Mouse (Mus musculus) kidney, postnatal 4 days (tissue): ENCODE data around the gene Gm21988.

Experiments
- DNase-seq, 2 experiments: peaks; one replicate each; pipeline ENCODE4 v3.0.0; 2021; ENCODE audit warnings: mixed read lengths in 2 of 2

The Gm21988 gene

DNA sequence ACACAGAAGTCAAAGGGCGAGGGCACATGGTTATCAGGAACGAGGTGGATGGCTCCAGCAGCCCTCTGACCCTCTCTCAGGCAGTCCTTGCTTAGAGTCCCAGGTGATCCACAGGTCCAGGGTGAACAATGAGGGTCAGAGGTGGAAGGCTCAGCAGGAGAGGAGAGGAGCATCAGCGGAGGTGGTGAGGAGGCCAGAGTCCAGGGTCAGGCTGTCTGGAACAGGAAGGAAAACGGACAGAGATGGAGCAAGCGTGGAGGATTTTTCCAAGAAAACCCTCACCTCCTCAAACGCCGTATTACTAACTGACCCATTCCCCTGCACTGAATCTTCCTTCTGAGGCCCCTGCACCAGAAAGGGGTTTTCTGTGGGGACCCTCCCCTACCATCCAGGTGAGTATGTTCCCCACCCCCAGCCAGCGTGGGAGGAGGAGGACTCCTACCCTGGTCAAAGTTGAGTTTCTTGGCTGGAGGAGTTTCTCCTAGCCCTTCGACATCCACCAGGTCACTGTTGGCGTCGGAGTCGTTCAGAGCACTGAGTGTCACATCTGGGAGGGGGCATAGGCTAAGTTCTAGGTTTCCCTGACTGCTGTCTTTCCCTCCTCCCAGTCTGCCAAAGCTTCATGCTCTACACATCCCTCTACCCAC is 4.3 kb downstream of the Gm21988 start:
- DNase-seq: no peak

DNA sequence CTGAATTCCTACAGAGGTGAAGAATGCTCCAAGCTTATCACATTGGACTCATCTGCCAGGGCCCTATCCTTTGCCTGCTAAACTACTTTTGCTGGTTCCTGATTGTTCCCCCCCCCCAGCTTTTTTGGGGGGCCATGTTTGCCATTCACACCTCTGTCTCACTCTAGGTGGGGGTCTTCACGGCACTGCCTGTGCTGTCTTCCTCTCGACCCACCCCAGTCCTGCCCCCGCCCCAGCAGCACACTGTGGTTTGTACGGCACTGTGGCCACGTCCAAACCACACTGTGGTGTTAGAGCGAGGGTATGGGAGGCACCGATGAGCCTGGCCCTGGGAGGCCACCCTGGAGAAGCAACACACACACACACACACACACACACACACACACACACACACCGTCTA is 5.1 kb downstream of the Gm21988 start:
- no peak for DNase-seq

DNA sequence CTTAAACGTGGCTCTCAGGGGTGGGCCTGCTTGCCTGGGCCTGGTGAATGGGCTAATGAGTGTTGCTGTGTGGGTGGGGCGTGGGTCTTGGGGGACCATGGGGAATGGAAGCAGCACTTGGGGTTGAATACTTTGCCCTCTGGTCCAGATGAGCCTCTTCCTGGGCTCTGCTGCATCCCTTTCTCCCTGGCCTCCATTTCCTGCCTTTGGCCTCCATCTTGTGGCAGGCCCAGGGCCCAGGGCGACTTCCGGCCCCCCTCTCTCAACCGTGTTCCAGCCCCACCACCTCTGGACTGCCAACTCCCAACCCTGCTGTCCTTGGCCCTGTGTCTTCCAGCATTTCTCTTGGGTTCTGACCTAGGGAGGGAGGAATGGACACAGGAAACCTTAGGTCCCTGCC is 5.6 kb downstream of the Gm21988 start:
- peak; percentile 29 to 47 for DNase-seq

DNA sequence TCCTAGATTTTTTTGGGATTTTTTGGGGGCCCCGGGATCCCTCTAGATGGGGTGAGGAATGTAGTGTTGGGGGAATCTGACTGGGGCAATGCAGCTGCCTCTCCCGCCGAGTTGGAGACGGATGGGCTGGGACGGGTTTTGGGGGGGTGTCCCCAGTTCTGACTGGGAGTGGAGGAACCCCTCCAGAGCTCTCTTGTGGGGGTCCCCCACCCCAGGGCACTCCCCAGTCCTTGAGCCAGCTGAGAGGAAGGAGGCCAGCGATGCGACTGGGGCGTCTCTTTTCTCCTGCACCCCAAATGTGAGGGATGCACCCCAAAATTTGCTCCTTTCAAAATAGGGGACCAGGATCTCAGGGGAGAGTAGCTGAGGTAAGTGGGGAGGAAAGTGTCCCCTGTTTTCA is 6.6 kb downstream of the Gm21988 start:
- DNase-seq: peak; percentile 44 to 62

DNA sequence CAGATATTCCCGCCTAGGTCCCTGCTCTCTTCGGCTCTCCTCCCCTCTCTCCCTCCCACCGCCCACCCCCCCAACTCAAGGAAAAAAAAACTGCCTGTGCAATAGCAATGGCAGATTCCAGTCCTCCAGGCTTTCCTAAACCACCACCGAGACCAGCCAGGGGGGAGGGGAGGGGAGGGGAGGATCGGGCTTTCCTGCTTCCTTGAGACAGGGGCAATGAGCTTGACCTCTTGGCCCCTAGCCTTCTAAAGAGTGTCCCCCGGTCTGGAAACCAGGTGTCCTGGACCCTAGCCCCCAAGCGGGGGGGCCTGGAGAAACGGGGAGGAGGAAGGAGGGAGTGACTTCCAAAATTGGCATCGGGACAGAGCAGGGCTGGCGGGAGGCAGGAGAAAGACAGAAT is 7.1 kb downstream of the Gm21988 start:
- DNase-seq: peak; percentile 73 to 83

DNA sequence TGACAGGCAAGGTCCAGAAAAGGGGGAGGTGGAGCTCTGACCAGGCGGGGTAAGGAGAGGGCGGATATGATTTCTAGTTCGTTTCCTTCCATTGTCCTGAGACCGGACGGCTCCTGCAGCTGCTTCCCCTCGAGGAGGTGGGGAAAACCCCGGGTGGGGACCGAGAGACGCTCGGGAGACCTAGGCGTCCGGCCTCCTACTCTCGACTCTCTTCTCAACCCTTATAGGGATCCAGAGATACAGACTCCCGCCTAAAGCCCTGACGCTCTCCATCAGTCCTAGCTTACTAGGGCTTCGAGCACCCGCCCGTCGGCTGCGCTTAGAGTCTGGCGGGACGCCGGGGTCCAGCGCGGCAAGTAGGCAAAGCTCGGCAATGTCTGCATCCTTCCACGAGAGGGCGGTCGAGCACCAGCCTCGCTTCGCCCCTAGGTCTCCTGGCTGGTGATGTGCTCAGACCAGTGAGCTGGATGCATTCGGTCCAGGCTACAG is 9.3 kb downstream of the Gm21988 start:
- peak; percentile 91 to 92 for DNase-seq

DNA sequence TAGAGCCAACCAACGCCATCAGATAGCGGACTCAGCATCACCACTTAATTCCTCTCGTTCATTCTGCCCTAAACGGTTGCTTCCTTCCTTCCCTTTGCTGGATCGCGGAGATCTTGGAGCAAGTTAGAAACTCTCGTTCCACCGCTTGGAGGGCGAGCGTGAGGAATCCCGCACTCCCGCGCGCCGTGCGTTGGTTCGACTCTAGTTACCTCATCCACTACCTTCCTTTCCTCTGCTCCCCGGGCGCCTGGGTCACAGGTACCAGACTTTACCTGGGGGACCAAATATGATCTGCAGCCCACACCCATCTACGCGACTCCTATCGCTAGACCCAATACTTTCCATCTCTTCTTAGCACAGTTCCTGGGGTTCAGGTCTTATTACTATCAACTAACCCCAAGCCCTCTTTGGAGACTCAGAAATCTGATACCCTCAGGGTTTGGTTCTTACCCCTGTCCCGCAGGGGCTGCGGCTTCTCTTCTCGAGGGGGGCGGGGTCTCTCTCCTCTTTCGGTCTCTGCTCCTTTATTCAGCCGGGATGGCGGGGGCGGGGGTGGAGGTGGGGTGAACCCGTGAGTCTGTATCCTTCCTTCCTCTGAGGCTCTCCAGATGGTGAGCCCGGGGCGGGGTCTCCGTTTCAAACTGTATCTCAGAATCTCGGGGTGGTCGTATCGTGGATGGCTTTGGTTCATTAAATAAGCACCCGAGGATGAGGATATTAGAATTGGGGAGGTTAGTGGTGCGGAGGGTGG is 10.2 kb downstream of the Gm21988 start, which contains the start of gene Bcl6b:
Bcl6b (minus strand) TSS at position 539 of the 751 bp plus-strand sequence.
- DNase-seq: peak; percentile 69 to 77

DNA sequence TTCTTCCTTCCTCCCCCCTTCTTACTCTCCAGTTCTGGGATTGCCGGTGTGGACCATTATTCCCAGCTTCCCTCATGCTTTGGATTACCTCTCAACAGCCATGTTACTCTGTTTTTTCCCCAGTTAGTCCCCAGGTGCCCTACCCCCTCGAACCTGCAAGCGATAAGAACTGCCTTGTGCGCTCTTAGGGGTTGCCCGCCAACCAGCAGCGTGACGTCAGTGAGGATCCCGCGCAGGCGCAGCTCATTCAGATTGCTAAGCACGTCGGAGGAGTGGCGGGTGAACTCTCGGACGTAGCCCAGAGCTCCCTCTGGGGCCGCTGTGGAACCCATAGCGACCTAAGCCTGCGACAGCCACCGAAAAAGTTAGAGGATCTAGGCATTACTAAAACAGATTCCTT is 10.8 kb downstream of the Gm21988 start:
- peak; percentile 90 to 93 for DNase-seq

DNA sequence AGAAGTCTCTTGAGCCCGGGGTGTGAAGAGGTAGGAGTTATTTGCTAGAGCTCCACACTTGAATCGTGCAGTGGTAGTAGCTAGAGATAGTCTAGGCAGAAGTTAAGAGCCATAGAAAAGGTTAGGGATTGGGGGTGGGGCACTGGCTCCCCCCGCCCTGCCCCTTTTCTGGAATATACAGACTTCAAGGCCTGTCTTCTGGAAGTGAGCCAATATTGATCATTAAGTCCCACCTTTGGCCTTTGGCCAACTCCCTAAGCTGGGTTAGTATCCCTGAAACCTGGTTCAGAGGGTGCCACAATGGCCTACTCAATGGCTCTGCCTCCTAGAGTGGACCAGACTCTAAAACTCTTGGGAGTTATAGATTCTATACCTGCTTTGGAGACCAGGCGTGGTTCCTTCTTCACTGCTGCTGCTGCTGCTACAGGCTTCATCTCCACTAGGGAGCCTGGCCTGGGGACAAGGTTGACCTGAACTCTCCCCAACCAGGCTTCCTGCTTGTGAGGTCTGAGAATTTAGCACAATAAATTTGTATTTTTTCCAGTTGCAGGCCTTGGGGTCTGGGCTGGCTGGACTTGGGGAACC is 11.9 kb downstream of the Gm21988 start:
- no peak for DNase-seq

DNA sequence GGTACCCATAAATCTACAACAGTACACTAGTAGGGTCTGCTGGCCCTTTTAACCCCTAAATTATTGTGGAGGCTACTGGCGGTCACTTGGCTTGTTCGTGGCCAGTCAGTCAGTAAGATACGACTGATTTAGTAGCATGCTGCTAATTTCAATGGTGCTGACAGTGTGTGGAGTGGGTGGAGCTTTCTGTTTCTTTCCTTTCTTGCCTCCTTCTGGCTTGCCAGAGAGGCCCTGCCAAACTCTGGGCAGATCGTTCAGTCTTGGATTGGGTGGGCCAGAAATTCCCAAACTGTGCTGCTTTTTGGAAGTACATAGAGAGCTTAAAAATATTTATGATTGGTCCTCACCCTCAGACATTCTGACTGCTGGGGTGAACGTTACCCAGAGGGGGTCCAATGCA is 12.5 kb downstream of the Gm21988 start:
- DNase-seq: no peak

DNA sequence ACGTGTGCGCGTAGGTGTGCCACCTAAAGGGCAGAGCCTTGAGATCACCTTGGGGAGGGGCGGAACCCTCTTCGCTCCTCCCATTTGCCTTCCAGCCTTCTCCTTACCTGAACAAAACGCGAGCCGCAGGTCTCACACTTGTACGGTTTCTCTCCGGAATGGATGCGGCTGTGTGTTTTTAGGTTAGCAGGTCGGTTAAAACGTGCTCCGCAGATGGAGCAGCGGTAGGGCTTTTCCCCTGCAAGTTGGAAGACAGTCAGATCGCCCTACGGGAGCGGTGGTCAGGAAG is 13.1 kb downstream of the Gm21988 start:
- peak in 1 of 2 experiments; percentile 47 for DNase-seq

DNA sequence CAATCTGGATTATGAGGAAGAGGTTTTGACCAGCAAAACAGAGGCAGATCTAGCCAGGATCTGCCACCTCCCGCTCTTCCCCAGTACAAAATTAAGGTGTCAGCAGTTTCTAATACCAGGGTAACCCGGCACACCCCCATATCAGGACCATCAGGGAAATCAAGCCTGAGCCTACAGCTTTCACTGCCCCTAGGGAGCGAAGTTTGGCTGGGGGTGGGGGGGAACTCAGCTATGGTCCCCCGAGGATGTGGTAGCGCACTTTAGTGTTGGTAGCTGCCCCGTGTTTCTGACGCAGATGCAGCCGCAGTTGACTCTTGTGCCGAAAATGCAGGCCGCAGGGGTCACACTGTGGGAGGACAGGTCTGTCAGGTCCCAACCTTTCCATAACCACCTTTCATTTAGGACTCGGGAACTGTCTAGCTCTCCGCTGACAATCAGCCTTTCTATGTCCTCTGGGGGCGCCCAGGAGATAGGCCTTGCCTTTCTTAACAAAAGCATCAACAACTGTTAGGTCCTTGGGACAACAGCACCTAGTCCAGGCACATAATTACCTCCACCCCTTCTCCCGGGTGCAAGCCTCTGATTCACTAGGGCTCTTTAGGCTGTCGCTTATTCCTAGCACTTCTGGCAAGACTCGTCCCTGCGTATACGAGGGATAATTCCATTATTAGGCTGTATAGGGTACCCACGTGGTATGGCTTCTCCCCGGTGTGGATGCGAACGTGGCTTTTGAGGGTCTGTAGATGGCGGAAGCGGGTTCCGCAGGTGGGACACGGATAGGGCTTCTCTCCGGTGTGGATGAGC is 13.6 kb downstream of the Gm21988 start:
- peak in 1 of 2 experiments; percentile 46 for DNase-seq

DNA sequence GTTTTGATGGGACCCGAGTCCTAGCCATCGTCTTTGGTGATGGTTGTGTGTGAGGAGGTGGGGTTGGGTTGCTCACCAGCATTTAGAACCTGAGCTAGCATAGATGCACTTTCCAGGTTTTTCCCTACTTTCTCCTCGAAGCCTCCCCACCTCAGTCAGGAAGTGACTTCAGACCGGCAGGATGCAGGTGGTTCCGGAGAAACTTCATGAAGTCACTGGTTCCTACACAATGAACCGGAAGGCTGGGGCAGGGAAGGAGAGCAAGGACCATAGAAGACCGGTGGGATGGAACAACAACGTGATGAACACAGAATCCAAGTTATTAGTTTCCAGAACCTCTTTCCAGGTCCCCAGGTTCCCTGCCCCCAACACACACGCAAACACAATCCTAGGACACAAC is 15.9 kb downstream of the Gm21988 start:
- peak; percentile 37 to 60 for DNase-seq

DNA sequence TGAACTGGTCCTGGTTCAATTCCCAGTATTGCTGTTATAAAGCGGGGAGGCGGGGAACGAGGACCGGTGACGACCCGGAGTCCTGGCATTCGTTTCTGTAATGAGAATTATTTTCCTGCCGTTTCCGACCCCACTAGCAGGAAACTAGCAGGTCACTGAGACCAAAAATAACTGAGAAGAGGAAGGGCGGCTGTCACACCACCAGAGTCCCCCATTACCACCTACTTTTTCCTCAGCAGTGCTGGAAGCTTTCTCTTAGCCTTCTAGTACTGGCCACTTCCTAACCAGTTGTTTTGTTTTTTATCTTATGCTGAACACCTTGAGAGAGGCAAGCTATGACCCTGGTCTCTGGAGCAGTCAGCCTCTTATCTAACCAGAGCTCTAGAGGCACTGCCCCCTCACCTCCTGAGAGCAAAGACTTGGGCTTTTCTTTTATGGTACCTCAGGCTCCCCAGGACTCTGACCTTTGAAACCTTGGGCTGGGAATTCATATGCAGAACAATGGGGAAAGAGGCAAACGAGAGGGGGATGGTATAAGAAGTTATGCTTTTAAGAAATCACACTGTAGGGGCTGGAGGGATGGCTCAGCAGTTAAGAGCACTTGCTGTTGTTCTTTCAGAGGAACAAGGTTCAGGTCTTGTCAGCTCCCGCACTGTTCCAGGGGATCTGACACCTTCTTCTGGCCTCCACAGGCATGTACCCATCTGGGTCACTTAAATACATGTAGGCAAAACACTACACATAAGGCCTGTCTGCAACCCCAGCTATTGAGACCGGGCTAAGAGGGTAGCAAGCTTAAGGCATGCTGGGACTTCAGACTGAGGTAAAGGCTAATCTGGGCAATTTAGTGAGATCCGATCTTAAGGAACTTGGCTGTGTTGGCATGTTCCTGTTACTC is 17.8 kb downstream of the Gm21988 start:
- DNase-seq: peak in 1 of 2 experiments; percentile 47

DNA sequence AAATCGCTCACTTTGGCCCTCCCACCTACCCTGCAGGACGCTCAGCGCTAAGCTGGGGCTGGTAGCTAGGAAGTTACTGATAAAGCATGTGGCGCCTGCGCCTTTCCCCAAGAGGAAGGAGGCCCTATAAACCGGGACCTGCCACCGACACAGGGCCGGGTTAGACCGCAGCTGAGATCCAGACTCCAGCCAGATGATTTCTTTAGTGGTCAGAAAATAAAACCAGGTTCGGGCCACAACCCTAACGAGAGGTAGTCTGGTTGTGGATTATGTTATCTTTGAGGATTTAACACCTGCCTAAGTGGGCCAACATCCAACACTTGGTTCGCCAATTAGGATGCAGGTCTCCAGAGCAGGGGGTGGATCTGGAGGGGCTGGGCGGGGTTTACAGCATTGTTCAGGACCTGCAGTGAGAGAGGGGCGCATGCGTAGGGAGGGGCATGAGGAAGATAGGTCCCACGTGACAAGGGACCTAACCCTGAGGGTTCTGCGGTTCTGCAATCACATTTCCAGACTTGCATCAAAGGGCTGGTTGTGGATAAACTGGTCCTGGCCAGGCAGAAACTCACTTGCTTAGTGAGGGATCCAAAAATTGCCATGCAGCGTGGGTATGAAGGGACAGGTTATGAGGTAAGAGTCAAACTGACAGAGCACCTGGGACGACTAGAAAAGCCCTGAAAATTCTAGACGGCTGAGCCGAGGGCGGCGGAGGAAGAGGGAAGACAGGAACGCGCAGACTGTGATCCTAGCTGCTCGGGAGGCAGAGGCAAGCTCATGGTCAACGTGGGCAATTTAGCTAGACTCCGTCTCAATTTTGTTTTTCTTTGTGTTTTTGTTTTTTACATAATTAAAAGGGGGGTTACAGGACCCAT is 18.7 kb downstream of the Gm21988 start, which contains the start of gene Slc16a13:
Slc16a13 (minus strand) TSS at position 334 of the 872 bp plus-strand sequence.
- DNase-seq: peak; percentile 94 to 97

DNA sequence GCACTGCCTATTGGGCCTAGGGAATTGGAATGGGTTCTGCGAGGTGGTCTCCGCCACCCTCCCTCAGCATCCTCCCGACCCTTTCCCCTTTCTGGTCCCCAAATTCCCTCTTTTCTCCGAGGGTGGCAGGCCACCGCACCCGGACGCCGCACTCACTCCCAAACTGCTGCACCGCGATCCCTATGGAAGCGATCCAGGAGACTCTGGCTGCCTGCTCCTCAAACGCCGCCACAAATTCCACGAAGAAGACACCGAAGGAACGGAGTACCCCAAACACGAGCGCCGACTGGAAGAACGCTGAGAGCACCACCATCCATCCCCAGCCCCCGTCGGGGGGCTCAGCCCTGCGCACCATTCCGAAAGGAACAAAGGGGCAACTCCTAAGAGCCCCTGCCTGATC is 19.3 kb downstream of the Gm21988 start:
- DNase-seq: no peak

DNA sequence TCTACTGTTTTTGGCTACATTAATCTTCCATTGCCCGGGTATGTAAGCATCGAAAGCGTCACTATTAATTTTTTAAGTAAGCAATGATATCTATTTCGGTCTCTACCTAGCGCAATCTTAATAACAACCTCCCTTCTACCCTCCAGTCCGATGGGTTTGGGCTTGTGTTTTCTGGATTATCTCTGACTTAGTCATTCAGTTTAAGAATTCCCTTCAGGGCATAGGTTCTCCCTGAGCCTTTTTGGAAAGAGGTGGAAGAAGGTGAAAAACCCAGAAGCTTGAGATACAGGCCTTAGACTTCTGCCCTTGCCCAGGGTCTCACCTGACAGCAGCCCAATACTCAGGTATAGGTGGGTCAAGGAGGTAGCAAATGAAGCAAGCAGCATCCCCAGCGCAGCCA is 19.8 kb downstream of the Gm21988 start:
- DNase-seq: no peak

DNA sequence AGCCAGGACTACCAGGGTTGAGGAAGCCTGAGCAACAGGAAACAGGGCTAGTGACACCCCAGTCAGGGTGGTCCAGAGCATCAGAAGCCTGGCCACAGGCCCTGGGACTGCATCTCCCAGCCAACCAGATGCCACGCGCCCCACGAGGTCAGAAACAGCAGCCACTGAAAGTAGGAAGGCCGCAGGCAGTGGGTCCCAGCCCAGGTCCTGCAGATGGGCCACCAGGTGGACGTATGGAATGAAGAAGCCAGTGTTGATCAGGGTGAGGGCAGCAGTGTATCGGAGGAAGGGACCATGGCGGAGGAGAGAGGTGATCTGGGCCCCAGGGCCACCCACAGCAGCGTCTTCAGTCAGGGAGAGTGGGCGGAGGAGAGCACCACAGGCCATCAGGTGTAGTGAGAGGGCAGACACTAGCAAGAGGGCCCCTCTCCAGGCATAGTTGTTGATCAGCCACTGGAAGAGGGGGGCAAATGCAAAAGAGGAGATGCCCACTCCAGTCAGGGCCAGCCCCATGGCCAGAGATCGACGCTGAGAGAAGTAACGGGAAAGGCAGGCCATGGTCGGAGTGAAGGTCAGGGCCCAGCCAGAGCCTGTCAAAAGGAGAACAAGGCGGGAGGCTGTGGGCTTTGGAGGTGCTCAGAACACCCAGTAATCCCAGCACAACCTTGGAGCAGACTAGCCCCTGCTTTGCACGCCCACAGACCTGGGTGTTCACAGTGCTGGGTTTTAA is 20.7 kb downstream of the Gm21988 start:
- DNase-seq: no peak

DNA sequence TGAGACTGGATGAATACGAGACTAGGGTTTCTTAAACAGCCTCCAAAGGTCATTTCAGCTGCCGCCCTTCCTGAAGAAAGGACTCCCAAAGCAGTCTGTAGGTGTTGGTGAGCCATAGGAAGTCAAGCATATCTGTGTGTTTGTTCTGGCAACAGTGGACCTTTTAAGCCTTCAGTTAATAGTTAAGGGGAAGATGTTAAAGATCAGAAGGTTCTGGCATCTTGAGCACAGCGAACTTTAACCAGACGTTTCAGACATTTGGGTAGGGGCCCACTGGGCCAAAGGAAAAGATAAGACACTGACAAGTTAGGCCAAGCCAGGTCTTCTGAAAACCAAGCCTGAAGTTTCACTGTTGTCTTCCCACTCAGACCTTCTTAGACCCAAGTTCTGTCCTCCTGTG is 21.6 kb downstream of the Gm21988 start:
- no peak for DNase-seq

DNA sequence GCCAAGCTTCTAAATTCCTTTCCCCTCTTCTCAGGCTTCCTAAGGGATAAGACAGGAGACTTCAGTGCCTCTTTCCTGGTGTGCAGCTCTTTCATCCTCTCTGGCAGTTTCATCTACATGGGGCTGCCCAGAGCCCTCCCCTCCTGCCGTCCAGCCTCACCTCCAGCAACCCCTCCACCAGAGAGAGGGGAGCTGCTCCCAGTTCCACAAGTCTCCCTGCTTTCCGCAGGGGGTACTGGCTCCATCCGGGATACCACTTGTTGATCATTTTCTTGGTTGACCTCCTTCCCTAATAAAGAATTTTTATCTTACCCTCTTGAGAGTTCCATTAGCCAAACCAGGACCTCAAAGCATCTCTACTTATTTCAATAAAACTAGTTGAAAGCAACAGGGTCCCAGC is 23.5 kb downstream of the Gm21988 start:
- DNase-seq: no peak
